Mouse (Mus musculus): ENCODE data around the gene Ginm1. TPM values are rescaled to one million over a fixed set of nuclear protein-coding genes. Genes with fewer than 3 reads are reported as not detected.

Gene Ginm1
- polyA plus RNA-seq, 1 experiment from 2014 or later = 49.3 TPM

- no peak for ATAC-seq (ENCODE audit: low FRiP score, low read depth)
These were observed 8.6 kb upstream of the Ginm1 start for GRCm38 (mm10) chr10:7801258-7801657.

GRCm38 (mm10) chr10:7792254-7792750, 322 bp downstream of the Ginm1 start:
- Histone ChIP-seq H3K9ac (peak overlapping the region; percentile 83), H3K4me1 (replicated peaks) (peaks cover 28% of the 10 kb centered on the region)
- WGBS = under 1% methylated on average over 10 of the region's 10 CpGs

More at GRCm38 (mm10) chr10:7801258-7801657, 8.6 kb upstream of the Ginm1 start:
- Histone ChIP-seq H3K4me2 (no peak overlapping the region), H3K4me1 (replicated peaks) (no peaks in the 10 kb centered on the region), H3K27ac (replicated peaks) (no peak overlapping the region), H3K27me3 (no peaks in the 10 kb centered on the region), H3K36me3 (peaks cover 78% of the 10 kb centered on the region), H3K9me3 (no peaks in the 10 kb centered on the region), H3K4me3 (no peak overlapping the region), H3K9ac (no peak overlapping the region)
- WGBS = 96% methylated on average over 3 of the region's 3 CpGs

GRCm38 (mm10) chr10:7787319-7787718, 5.3 kb downstream of the Ginm1 start:
- 48% methylated on average over 2 of the region's 2 CpGs for WGBS
- no peak overlapping the region for H3K27ac ChIP-seq (replicated peaks)
- H3K36me3 ChIP-seq = 0 out of 2 replicates have a peak, but pooled peaks cover 7% of the 10 kb centered on the region
- no peak for ATAC-seq (ENCODE audit: low FRiP score, low read depth)
- no peak overlapping the region for H3K4me2 ChIP-seq
- H3K27me3 ChIP-seq = no peaks in the 10 kb centered on the region
- H3K4me1 ChIP-seq (replicated peaks) = peaks cover 11% of the 10 kb centered on the region
- H3K4me3 ChIP-seq = no peak overlapping the region
- no peak overlapping the region for H3K9ac ChIP-seq
- H3K9me3 ChIP-seq = no peaks in the 10 kb centered on the region

More at GRCm38 (mm10) chr10:7792254-7792750, 322 bp downstream of the Ginm1 start:
- Histone ChIP-seq H3K36me3 (peaks cover 18% of the 10 kb centered on the region), H3K9me3 (no peaks in the 10 kb centered on the region), H3K4me3 (peak overlapping the region; percentile 70), H3K4me2 (peak overlapping the region; percentile 85), H3K27me3 (no peaks in the 10 kb centered on the region), H3K27ac (replicated peaks) (peak overlapping the region; percentile 81)
- peak; percentile 70 for ATAC-seq (ENCODE audit: low FRiP score, low read depth)

- Histone ChIP-seq H3K27ac (replicated peaks) (no peak overlapping the region), H3K9ac (peak overlapping the region; percentile 75; the same call in 1 of the 2 replicates), H3K4me2 (peak overlapping the region; percentile 80), H3K4me1 (replicated peaks) (peaks cover 28% of the 10 kb centered on the region; the same call in 1 of the 2 replicates), H3K36me3 (no peaks in the 10 kb centered on the region), H3K9me3 (no peaks in the 10 kb centered on the region), H3K4me3 (peak overlapping the region; percentile 84), H3K27me3 (no peaks in the 10 kb centered on the region)
- WGBS = 60% methylated on average over 3 of the region's 3 CpGs
- peak; percentile 31 for ATAC-seq (ENCODE audit: low FRiP score, low read depth)
These were observed 11.4 kb downstream of the Ginm1 start for GRCm38 (mm10) chr10:7781214-7781613.

- under 1% methylated on average over 59 of the region's 77 CpGs for WGBS
- Histone ChIP-seq H3K4me3 (peak overlapping the region; percentile 84), H3K9me3 (no peaks in the 10 kb centered on the region), H3K9ac (peak overlapping the region; percentile 75), H3K36me3 (no peaks in the 10 kb centered on the region), H3K4me2 (peak overlapping the region; percentile 80), H3K4me1 (replicated peaks) (peaks cover 28% of the 10 kb centered on the region; the same call in 1 of the 2 replicates), H3K27ac (replicated peaks) (peak overlapping the region; percentile 80), H3K27me3 (no peaks in the 10 kb centered on the region)
- ATAC-seq (ENCODE audit: low FRiP score, low read depth) = peak; percentile 91
These were observed 12.1 kb downstream of the Ginm1 start for GRCm38 (mm10) chr10:7780238-7781176.

GRCm38 (mm10) chr10:7779751-7780237, 12.8 kb downstream of the Ginm1 start:
- no peak for ATAC-seq (ENCODE audit: low FRiP score, low read depth)
- 18% methylated on average over 7 of the region's 7 CpGs for WGBS
- H3K27ac ChIP-seq (replicated peaks) = peak overlapping the region; percentile 80; the same call in 1 of the 2 replicates
- H3K4me1 ChIP-seq (replicated peaks) = peaks cover 28% of the 10 kb centered on the region; the same call in 1 of the 2 replicates
- H3K4me2 ChIP-seq = peak overlapping the region; percentile 80
- peak overlapping the region; percentile 84 for H3K4me3 ChIP-seq
- no peaks in the 10 kb centered on the region for H3K9me3 ChIP-seq
- no peaks in the 10 kb centered on the region for H3K27me3 ChIP-seq
- peak overlapping the region; percentile 75 for H3K9ac ChIP-seq
- peaks cover 4% of the 10 kb centered on the region for H3K36me3 ChIP-seq

GRCm38 (mm10) chr10:7778361-7778760, 14.3 kb downstream of the Ginm1 start:
- H3K9me3 ChIP-seq = no peaks in the 10 kb centered on the region
- H3K27me3 ChIP-seq = no peaks in the 10 kb centered on the region
- H3K4me1 ChIP-seq (replicated peaks) = peaks cover 28% of the 10 kb centered on the region; the same call in 1 of the 2 replicates
- no peak overlapping the region for H3K9ac ChIP-seq
- H3K36me3 ChIP-seq = peaks cover 14% of the 10 kb centered on the region
- no peak overlapping the region for H3K4me3 ChIP-seq
- H3K4me2 ChIP-seq = no peak overlapping the region
- ATAC-seq (ENCODE audit: low FRiP score, low read depth) = no peak
- no peak overlapping the region for H3K27ac ChIP-seq (replicated peaks)
- 94% methylated on average over 3 of the region's 3 CpGs for WGBS

- Histone ChIP-seq H3K4me2 (no peak overlapping the region), H3K4me1 (replicated peaks) (peaks cover 23% of the 10 kb centered on the region; the same call in 1 of the 2 replicates), H3K27me3 (no peaks in the 10 kb centered on the region), H3K9ac (no peak overlapping the region), H3K4me3 (no peak overlapping the region), H3K36me3 (peaks cover 40% of the 10 kb centered on the region), H3K27ac (replicated peaks) (no peak overlapping the region), H3K9me3 (no peaks in the 10 kb centered on the region)
- no peak for ATAC-seq (ENCODE audit: low FRiP score, low read depth)
- 95% methylated on average over 8 of the region's 8 CpGs for WGBS
These were observed 17.2 kb downstream of the Ginm1 start for GRCm38 (mm10) chr10:7775421-7775820.

GRCm38 (mm10) chr10:7772769-7773168, 19.9 kb downstream of the Ginm1 start:
- no peak overlapping the region for H3K27ac ChIP-seq (replicated peaks)
- H3K27me3 ChIP-seq = no peaks in the 10 kb centered on the region
- no peak overlapping the region for H3K4me2 ChIP-seq
- no peak for ATAC-seq (ENCODE audit: low FRiP score, low read depth)
- H3K4me3 ChIP-seq = no peak overlapping the region
- 0 out of 2 replicates have a peak, but pooled peaks cover under 1% of the 10 kb centered on the region for H3K4me1 ChIP-seq (replicated peaks)
- 93% methylated on average over 1 of the region's 1 CpGs for WGBS
- H3K9ac ChIP-seq = no peak overlapping the region
- no peaks in the 10 kb centered on the region for H3K9me3 ChIP-seq
- peaks cover 56% of the 10 kb centered on the region for H3K36me3 ChIP-seq

GRCm38 (mm10) chr10:7772346-7772745, 20.3 kb downstream of the Ginm1 start:
- ATAC-seq (ENCODE audit: low FRiP score, low read depth) = no peak
- 98% methylated on average over 4 of the region's 4 CpGs for WGBS
- Histone ChIP-seq H3K27me3 (no peaks in the 10 kb centered on the region), H3K9ac (no peak overlapping the region), H3K4me2 (no peak overlapping the region), H3K4me1 (replicated peaks) (no peaks in the 10 kb centered on the region), H3K36me3 (peaks cover 56% of the 10 kb centered on the region), H3K4me3 (no peak overlapping the region), H3K9me3 (no peaks in the 10 kb centered on the region), H3K27ac (replicated peaks) (no peak overlapping the region)

GRCm38 (mm10) chr10:7757544-7757943, 35.1 kb downstream of the Ginm1 start:
- Histone ChIP-seq H3K27me3 (no peaks in the 10 kb centered on the region), H3K4me2 (no peak overlapping the region), H3K9me3 (no peaks in the 10 kb centered on the region), H3K36me3 (peaks cover 47% of the 10 kb centered on the region), H3K4me1 (replicated peaks) (no peaks in the 10 kb centered on the region), H3K4me3 (no peak overlapping the region), H3K9ac (no peak overlapping the region), H3K27ac (replicated peaks) (no peak overlapping the region)
- ATAC-seq (ENCODE audit: low FRiP score, low read depth) = no peak
- 93% methylated on average over 2 of the region's 2 CpGs for WGBS

GRCm38 (mm10) chr10:7748752-7749151, 43.9 kb downstream of the Ginm1 start:
- no peaks in the 10 kb centered on the region for H3K9me3 ChIP-seq
- no peak overlapping the region for H3K9ac ChIP-seq
- peaks cover 50% of the 10 kb centered on the region for H3K36me3 ChIP-seq
- H3K27me3 ChIP-seq = no peaks in the 10 kb centered on the region
- no peak overlapping the region for H3K4me2 ChIP-seq
- no peaks in the 10 kb centered on the region for H3K4me1 ChIP-seq (replicated peaks)
- no peak for ATAC-seq (ENCODE audit: low FRiP score, low read depth)
- no peak overlapping the region for H3K27ac ChIP-seq (replicated peaks)
- H3K4me3 ChIP-seq = no peak overlapping the region
- WGBS = 90% methylated on average over 6 of the region's 6 CpGs
